Mouse (Mus musculus) megakaryocyte, embryonic 14.5 days (primary cell): ENCODE measurements around the gene Slc16a10.

ENCODE experiments used
- FLI1 ChIP-seq: IDR thresholded peaks from 2 replicates; pipeline ENCODE4 v1.6.1; 2012; ENCODE audit warnings: low read length, inconsistent platforms, mixed read lengths
- GATA1 ChIP-seq: IDR thresholded peaks from 3 replicates; pipeline ENCODE4 v1.6.1; 2012; ENCODE audit warnings: mixed read lengths, low read length, inconsistent platforms, borderline replicate concordance

- TF ChIP-seq GATA1: no peak
- no peak for TF ChIP-seq FLI1
Measured at GRCm38 (mm10) chr10:40034956-40035355, 107.1 kb downstream of the Slc16a10 start.
